Mouse (Mus musculus): ENCODE measurements at regions not wholly inside any gene's neighbourhood (a gene's known extent, or its start where the extent isn't known, plus 50 kb on each side); places are given as distances from the start of the nearest gene placed in this dataset.

- TF ChIP-seq MAFK (IDR thresholded peaks at IDR 0.05; ENCODE audit: insufficient replicate concordance, low read length) (no peak), KAT2A (IDR thresholded peaks at IDR 0.05; ENCODE audit: insufficient replicate concordance, low read length) (no peak), GABPA (IDR thresholded peaks at IDR 0.05; ENCODE audit: insufficient replicate concordance, low read depth, low read length) (no peak), POLR2A (IDR thresholded peaks at IDR 0.05; ENCODE audit: low read depth, low read length) (no peak), CTCF (conservative IDR thresholded peaks at IDR 0.05 in 1 of 2, IDR thresholded peaks at IDR 0.05 in 1 of 2; ENCODE audit: low read depth in 2 of 2, low read length in 2 of 2) (no peak), SIN3A (IDR thresholded peaks at IDR 0.05; ENCODE audit: low read length) (no peak), ELF1 (IDR thresholded peaks at IDR 0.05; ENCODE audit: low read depth, low read length) (no peak), ZMIZ1 (IDR thresholded peaks at IDR 0.05; ENCODE audit: low read depth, low read length) (no peak), JUND (conservative IDR thresholded peaks at IDR 0.05; ENCODE audit: low read depth, low read length) (no peak), EP300 (IDR thresholded peaks at IDR 0.05; ENCODE audit: low read length) (no peak), BHLHE40 (IDR thresholded peaks at IDR 0.05; ENCODE audit: low read depth, low read length) (no peak), HCFC1 (IDR thresholded peaks at IDR 0.05; ENCODE audit: low read depth, low read length) (no peak), NELFE (IDR thresholded peaks at IDR 0.05; ENCODE audit: low read depth, low read length) (no peak)
Measured at GRCm38 (mm10) chr1:152223666-152224065, 133.7 kb upstream of the 1700025G04Rik start.

All from CH12.LX (cell line).